Mouse (Mus musculus): ENCODE measurements around the gene Tmprss6. TPM values are rescaled to one million over a fixed set of nuclear protein-coding genes. Genes with fewer than 3 reads are reported as not detected.

The Tmprss6 gene
- polyA plus RNA-seq, 1 experiment from 2014 or later = 0.21 TPM

DNA sequence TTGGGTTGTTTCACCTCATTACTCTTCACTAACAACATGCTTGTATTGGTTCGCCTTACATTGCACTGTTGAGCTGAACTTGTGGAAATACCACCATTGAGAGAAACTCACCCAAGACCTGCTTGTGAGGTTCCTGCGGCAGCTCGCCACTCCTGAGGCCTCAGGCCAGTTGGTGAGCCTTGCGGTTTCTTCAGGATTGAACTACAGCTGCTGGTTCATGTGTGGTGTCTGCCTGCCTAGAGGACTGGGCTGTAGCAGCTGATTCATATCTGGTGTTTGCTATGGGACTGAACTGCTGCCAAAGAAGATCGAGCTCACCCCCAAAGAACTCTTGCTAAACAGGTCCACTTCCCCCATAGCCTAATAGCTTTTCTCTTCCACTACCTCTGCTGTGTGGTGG, 36.4 kb upstream of the Tmprss6 start:
- Histone ChIP-seq H3K27me3 (no peaks in the 10 kb centered on the region), H3K36me3 (no peaks in the 10 kb centered on the region), H3K4me1 (replicated peaks) (peaks cover 11% of the 10 kb centered on the region), H3K4me2 (no peak overlapping the region), H3K4me3 (no peak overlapping the region), H3K27ac (no peak overlapping the region), H3K9ac (no peak overlapping the region), H3K9me3 (replicated peaks) (0 out of 2 replicates have a peak, but pooled peaks cover 3% of the 10 kb centered on the region)
- WGBS = 88% methylated on average over 5 of the region's 5 CpGs
- no peak for ATAC-seq (replicated peaks; ENCODE audit: insufficient number of reproducible peaks, insufficient read depth, low FRiP score, low read depth)

- peaks cover 7% of the 10 kb centered on the region; the same call in 1 of the 2 replicates for H3K4me1 ChIP-seq (replicated peaks)
- ATAC-seq (replicated peaks; ENCODE audit: insufficient number of reproducible peaks, insufficient read depth, low FRiP score, low read depth) = no peak
- H3K4me3 ChIP-seq = no peak overlapping the region
- 75% methylated on average over 1 of the region's 1 CpGs for WGBS
- no peak overlapping the region for H3K27ac ChIP-seq
- 0 out of 2 replicates have a peak, but pooled peaks cover 3% of the 10 kb centered on the region for H3K9me3 ChIP-seq (replicated peaks)
- H3K4me2 ChIP-seq = no peak overlapping the region
- H3K27me3 ChIP-seq = no peaks in the 10 kb centered on the region
- H3K36me3 ChIP-seq = no peaks in the 10 kb centered on the region
- no peak overlapping the region for H3K9ac ChIP-seq
These were observed 35.6 kb upstream of the Tmprss6 start for GRCm38 (mm10) chr15:78504013-78504412.

DNA sequence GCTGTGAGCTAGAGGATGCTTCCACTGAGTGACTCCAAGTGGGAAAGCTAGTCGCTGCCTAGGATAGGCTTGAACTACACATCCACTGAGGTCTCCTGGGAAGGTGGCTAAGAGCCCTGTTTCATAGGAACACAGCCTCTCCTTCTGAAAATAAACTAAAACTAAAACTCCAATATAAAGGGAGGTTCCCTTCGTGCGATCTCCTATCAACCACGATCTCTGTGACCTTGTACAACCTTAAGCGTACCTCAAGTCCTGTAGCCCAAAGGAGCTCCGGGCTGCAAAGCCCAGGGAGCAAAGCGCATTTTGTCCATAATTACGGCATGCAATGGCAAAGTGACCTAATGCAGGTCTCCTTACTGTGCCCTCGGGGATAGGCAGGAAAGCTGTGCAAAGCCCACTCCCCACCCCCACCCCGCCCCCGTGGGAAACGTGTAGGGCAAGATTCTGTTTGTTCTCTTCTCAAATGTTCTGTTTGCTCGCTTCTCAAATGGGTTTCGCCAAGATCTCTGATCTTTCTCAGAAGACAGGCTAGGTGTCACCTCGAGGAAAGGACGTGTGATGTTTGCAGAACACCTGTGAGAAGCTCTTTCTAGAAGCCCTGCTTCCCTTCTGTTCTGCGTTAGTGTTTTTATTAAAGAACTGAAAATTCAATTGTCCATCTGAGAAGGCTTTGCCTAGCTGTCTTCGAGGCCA, 34.2 kb upstream of the Tmprss6 start:
- Histone ChIP-seq H3K4me2 (no peak overlapping the region), H3K27me3 (no peaks in the 10 kb centered on the region), H3K9me3 (replicated peaks) (0 out of 2 replicates have a peak, but pooled peaks cover 3% of the 10 kb centered on the region), H3K27ac (no peak overlapping the region), H3K4me3 (no peak overlapping the region), H3K9ac (no peak overlapping the region), H3K4me1 (replicated peaks) (peaks cover 4% of the 10 kb centered on the region; the same call in 1 of the 2 replicates), H3K36me3 (no peaks in the 10 kb centered on the region)
- 78% methylated on average over 18 of the region's 18 CpGs for WGBS
- ATAC-seq (replicated peaks; ENCODE audit: insufficient number of reproducible peaks, insufficient read depth, low FRiP score, low read depth) = no peak

DNA sequence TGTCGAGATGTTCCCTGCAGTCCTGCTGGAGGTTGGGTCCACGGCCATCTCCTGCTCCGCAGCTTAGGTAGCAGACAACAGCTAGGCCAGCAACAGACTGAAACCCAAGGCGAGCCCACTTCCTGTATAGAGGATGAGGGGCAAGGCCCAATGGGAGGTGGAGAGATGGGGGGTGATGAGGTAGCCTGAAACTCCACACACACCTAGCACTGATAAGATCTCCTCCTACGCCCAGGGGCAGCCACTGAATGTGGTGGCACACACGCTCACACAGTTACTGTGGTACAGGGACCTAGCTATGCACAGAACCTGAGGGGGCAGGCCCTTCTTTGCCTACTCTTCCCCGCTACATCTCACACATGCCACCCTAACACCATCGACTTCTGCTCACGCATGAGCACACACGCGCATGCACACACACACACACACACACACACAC, 26.6 kb upstream of the Tmprss6 start, which contains the start of gene Il2rb:
TSS of gene Il2rb (minus strand) at position 304 of the 439 bp plus-strand sequence.
- WGBS = 84% methylated on average over 11 of the region's 11 CpGs

DNA sequence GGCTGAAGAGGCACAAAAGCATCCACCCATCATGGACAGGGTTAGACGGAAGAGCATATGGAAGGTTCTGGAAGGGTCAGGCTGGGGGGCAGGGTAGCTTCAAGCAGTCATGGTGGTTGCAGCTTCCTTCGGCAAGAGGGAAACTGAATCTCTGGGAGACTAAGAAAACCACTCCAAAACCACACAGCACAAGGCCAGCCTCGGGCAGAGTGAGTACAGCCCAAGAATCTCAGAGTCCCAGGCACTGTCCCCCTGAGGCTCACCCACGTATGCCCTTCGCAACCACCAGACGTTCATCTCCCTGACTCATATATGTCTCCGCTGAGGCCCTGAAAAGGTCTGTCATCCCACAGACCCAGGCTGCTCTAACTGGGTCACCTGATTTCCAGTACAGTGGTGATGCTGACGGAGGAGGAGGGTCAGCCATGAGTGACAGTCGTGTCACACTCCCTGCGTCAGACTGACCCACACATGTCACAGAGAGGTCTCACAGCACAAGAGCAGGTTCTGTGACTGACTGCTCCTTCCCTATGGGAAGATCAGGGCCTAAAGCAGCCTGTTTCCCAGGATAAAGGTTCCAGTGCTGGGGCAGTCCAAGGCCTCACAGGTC, 25.1 kb upstream of the Tmprss6 start:
- ATAC-seq (replicated peaks; ENCODE audit: insufficient number of reproducible peaks, insufficient read depth, low FRiP score, low read depth) = no peak
- Histone ChIP-seq H3K4me1 (replicated peaks) (no peaks in the 10 kb centered on the region), H3K9ac (no peak overlapping the region), H3K4me3 (no peak overlapping the region), H3K9me3 (replicated peaks) (no peaks in the 10 kb centered on the region), H3K36me3 (no peaks in the 10 kb centered on the region), H3K27me3 (no peaks in the 10 kb centered on the region), H3K4me2 (no peak overlapping the region), H3K27ac (no peak overlapping the region)
- WGBS = 73% methylated on average over 10 of the region's 10 CpGs

More for the DNA sequence above, 26.6 kb upstream of the Tmprss6 start, which contains the start of gene Il2rb:
- ATAC-seq (replicated peaks; ENCODE audit: insufficient number of reproducible peaks, insufficient read depth, low FRiP score, low read depth) = no peak
- no peak within 1 kb of the TSS for H3K27ac ChIP-seq
- H3K9me3 ChIP-seq (replicated peaks) = no peaks in the 10 kb centered on the region
- H3K4me2 ChIP-seq = no peak within 1 kb of the TSS
- no peak within 1 kb of the TSS for H3K9ac ChIP-seq
- no peak within 1 kb of the TSS for H3K4me3 ChIP-seq
- no peaks in the 10 kb centered on the region for H3K36me3 ChIP-seq
- H3K4me1 ChIP-seq (replicated peaks) = no peaks in the 10 kb centered on the region
- H3K27me3 ChIP-seq = no peaks in the 10 kb centered on the region

DNA sequence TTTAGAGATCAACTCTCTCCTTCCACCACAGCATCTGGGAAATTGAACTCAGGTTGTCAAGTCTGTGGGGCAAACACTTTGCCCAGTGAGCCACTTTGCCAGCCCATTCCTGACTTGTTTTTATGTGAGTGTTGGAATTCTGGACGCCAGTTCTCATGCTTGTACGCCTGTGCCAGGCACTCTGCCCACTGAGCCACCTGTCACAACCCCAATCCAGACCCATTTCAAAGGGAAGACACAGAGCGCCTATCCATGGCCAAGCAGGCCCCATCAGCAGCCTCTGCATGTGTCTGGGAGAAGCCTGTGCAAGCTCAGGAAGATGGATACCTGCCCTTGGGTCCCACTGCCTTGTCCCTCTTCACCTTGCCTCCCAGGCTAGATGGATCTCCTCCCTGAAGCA, 22.9 kb upstream of the Tmprss6 start:
- no peaks in the 10 kb centered on the region for H3K4me1 ChIP-seq (replicated peaks)

GRCm38 (mm10) chr15:78489906-78490305, 21.5 kb upstream of the Tmprss6 start:
- WGBS = 66% methylated on average over 8 of the region's 8 CpGs
- Histone ChIP-seq H3K4me3 (no peak overlapping the region), H3K36me3 (no peaks in the 10 kb centered on the region), H3K27ac (no peak overlapping the region), H3K4me2 (no peak overlapping the region), H3K27me3 (peaks cover 18% of the 10 kb centered on the region), H3K9ac (no peak overlapping the region), H3K9me3 (replicated peaks) (no peaks in the 10 kb centered on the region), H3K4me1 (replicated peaks) (no peaks in the 10 kb centered on the region)
- no peak for ATAC-seq (replicated peaks; ENCODE audit: insufficient number of reproducible peaks, insufficient read depth, low FRiP score, low read depth)

More for the DNA sequence above, 22.9 kb upstream of the Tmprss6 start:
- Histone ChIP-seq H3K27ac (no peak overlapping the region), H3K9me3 (replicated peaks) (no peaks in the 10 kb centered on the region), H3K9ac (no peak overlapping the region), H3K36me3 (no peaks in the 10 kb centered on the region), H3K4me3 (no peak overlapping the region), H3K27me3 (peaks cover 6% of the 10 kb centered on the region), H3K4me2 (no peak overlapping the region)
- 80% methylated on average over 3 of the region's 3 CpGs for WGBS
- ATAC-seq (replicated peaks; ENCODE audit: insufficient number of reproducible peaks, insufficient read depth, low FRiP score, low read depth) = no peak

DNA sequence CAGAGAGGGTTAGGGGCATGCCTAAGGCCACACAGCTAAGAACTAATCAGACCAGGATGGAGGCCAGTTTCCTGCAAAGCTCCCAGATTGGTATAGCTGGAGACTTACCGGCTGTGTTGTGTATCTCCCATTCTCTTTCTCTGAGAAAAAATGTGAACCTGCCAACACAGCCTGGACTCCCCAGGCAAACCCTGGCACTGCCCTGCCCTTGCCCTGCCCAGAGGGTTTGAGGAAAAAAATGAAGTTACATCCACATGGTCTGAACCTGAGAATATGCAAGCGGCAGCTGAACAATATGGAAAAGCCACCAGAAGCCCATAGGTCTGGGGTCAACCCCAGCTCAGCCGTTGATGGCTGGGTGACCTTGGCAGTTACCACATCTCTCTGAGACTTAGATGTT, 20.8 kb upstream of the Tmprss6 start:
- Histone ChIP-seq H3K9ac (no peak overlapping the region), H3K4me3 (no peak overlapping the region), H3K4me1 (replicated peaks) (no peaks in the 10 kb centered on the region), H3K27ac (no peak overlapping the region), H3K9me3 (replicated peaks) (no peaks in the 10 kb centered on the region), H3K36me3 (no peaks in the 10 kb centered on the region), H3K27me3 (peaks cover 18% of the 10 kb centered on the region), H3K4me2 (no peak overlapping the region)
- 77% methylated on average over 3 of the region's 3 CpGs for WGBS
- ATAC-seq (replicated peaks; ENCODE audit: insufficient number of reproducible peaks, insufficient read depth, low FRiP score, low read depth) = no peak

- ATAC-seq (replicated peaks; ENCODE audit: insufficient number of reproducible peaks, insufficient read depth, low FRiP score, low read depth) = no peak
These were observed 18.6 kb upstream of the Tmprss6 start for GRCm38 (mm10) chr15:78487066-78487465.

GRCm38 (mm10) chr15:78486564-78486963, 18.1 kb upstream of the Tmprss6 start:
- H3K27me3 ChIP-seq = peaks cover 18% of the 10 kb centered on the region
- no peak overlapping the region for H3K4me2 ChIP-seq
- no peak overlapping the region for H3K27ac ChIP-seq
- H3K9ac ChIP-seq = no peak overlapping the region
- ATAC-seq (replicated peaks; ENCODE audit: insufficient number of reproducible peaks, insufficient read depth, low FRiP score, low read depth) = no peak
- 96% methylated on average over 1 of the region's 1 CpGs for WGBS
- H3K4me1 ChIP-seq (replicated peaks) = peaks cover under 1% of the 10 kb centered on the region; the same call in 1 of the 2 replicates
- H3K36me3 ChIP-seq = no peaks in the 10 kb centered on the region
- no peaks in the 10 kb centered on the region for H3K9me3 ChIP-seq (replicated peaks)
- H3K4me3 ChIP-seq = no peak overlapping the region

More at GRCm38 (mm10) chr15:78487066-78487465, 18.6 kb upstream of the Tmprss6 start:
- H3K9ac ChIP-seq = no peak overlapping the region
- 67% methylated on average over 4 of the region's 4 CpGs for WGBS
- H3K4me1 ChIP-seq (replicated peaks) = no peaks in the 10 kb centered on the region
- no peaks in the 10 kb centered on the region for H3K9me3 ChIP-seq (replicated peaks)
- H3K4me3 ChIP-seq = no peak overlapping the region
- H3K4me2 ChIP-seq = no peak overlapping the region
- H3K36me3 ChIP-seq = no peaks in the 10 kb centered on the region
- H3K27ac ChIP-seq = no peak overlapping the region
- H3K27me3 ChIP-seq = peaks cover 18% of the 10 kb centered on the region

DNA sequence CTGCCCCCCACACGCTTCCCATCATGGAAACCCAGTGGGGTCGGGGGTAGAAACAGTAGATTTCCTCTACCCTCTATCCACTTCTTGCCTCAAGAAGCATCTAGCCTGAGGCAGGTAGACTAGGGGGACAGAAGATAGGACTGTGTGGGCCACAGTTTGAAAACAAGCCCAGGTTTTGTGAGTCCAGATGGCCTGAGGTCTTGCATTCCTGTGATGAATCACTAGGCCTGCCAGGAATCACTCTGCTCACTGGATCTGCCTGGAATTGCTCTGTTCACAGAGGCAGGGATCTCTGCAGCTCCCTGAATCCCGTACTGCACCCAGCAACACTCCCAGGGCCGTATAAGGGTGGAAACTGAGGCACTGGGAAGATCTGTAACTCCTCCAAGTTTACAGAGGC, 14.9 kb upstream of the Tmprss6 start:
- Histone ChIP-seq H3K9me3 (replicated peaks) (no peaks in the 10 kb centered on the region), H3K9ac (no peak overlapping the region), H3K4me2 (no peak overlapping the region), H3K4me1 (replicated peaks) (peaks cover 9% of the 10 kb centered on the region; the same call in 1 of the 2 replicates), H3K4me3 (no peak overlapping the region), H3K27ac (no peak overlapping the region), H3K27me3 (peaks cover 18% of the 10 kb centered on the region), H3K36me3 (no peaks in the 10 kb centered on the region)
- ATAC-seq (replicated peaks; ENCODE audit: insufficient number of reproducible peaks, insufficient read depth, low FRiP score, low read depth) = no peak
- 84% methylated on average over 4 of the region's 4 CpGs for WGBS

Measured in heart, embryonic 15.5 days (tissue).